Mouse (Mus musculus): ENCODE data around the gene Zfp790.
"Not testable (repeated sequence)": the region's sequence is repeated elsewhere in the genome, so short reads cannot be mapped to it uniquely, and the experiment has no call there.

Zfp790 gene

DNA sequence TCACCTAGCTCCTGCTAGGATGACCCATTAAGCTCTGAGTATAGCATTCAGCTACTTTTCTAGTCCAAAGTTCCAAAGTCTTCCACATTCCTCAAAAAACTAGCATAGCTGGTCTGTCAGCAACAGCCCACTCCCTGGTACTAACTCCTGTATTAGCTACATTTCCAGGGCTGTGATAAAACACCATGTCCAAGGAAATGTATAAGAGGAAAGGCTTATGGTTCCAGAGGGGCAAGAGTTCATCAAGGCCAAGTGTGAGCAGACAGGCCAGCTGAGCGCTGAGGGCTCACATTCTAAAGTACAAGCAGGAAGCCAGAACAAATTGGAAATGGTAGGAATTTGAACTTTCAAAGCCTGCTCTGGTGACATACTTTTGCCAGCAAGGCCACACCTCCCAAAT lies 26.2 kb downstream of the Zfp790 start:
- no peak for DNase-seq (ENCODE audit: low read depth, low spot score)

DNA sequence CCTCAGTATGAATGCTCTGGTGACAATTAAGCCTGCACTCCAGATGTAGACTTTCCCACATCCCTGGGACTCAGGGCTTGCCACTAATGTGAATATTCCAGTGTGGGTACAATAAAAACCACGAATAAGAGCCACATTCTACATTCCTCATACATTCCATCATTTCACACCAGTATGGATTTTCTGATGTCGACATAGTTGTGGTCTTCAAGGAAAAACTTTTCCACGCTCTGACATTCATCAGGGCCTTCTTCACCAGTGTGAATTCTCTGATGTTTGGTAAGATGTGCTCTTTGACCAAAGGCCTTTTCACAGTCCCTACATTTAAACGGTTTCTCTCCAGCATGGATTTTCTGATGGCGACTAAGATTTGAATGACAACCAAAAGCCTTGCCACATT lies 28.7 kb downstream of the Zfp790 start:
- DNase-seq (ENCODE audit: low read depth, low spot score) = no peak

DNA sequence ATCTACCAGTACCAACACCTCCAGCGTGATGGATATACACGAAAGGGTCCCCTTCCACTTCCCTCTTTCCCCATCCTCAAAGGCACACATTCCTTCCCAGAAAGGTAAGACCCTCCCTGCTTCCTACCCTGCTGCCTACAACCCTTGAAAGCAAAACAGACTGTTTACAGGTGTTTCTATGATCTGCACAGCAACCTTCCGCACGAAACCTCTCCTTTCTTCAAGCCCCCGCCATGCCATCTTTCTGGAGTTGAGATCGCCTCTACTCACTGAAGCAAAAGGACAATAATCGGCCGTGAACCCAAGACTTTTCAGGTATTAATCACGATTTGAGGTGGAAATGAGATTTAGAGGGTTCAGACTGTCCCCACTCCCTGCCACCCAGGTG lies 36.9 kb downstream of the Zfp790 start:
- no peak for DNase-seq (ENCODE audit: low read depth, low spot score)

DNA sequence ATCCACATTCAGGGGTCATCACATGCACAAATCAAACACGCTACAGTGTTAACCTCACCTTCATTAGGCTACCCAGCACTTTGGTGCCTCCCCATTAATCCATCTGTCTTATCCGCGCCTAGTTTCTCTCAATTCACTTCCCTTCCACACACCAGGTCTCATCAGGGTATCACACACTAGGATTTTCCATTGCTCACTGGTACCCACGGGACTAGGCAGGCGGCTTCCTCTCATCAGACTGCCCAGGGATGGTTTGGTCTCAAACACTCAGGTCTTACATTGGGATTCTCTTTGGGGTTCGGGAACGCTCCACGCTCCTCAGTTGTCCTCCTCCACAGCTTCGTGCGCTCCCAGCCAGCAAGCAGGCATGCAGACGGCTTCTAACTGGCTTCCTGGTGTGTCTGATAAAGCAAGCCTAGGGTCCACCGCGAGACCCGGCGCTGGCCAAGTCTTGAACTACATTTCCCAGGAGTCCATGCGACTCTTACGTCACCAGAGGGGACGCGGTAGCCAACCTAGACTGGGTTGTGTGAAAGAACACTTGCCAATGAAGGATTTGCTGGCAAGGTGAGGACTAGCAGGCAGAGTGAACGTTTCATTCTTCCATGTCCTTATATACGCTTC lies 37.4 kb downstream of the Zfp790 start, which contains the start of gene Zfp940:
TSS of gene Zfp940 (minus strand) at position 451 of the 624 bp plus-strand sequence.
- DNase-seq (ENCODE audit: low read depth, low spot score) = peak; percentile 69

DNA sequence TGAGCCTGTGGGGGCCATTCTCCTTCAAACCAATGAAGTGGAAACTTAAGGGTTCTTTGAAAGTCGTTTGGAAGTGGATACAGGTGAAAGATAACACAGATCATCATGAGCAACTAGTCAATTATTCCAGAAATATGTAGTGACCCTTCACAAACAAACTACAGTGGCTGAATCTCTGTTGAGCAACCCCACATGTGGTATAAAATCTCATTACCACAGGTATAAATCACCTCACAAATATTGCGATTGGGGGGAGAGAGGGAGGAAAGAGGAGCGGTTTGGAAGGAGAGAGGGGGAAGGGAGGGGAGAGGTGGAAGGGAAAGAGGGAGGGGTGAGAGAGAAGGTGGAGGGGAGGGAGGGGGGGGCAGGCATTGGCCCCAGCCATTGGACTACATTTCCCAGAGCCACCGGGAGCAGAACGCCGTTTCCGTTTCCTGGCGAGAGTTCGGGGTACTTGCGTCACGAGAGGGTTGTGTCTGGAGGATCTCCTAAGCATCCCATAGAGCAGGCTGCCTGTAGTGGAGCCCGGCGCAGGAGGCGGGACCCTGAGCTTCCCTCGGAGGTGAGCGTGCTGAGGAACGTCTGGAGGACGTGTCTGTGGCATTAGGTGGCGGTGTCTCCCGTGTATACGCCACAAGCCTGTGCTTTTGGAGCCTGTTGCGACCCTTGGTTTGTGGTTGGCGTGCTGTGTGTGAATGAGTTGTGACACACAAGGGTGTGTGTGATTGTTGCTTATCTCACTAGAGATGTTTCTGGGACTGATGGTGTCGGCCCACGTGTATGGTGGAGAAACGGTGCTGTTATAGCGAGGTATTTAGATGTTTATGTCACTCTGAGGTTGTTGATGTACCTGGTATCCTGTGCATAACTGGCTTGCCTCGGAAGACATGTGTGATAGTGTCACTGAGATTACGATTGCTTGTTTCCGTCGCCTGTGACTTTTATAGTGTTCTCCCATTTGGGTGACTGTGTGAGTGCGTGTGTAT lies 43.9 kb downstream of the Zfp790 start, which contains the start of gene Zfp420:
TSS of gene Zfp420 (plus strand) at position 448 of the 986 bp plus-strand sequence.
- DNase-seq (ENCODE audit: low read depth, low spot score) = peak; percentile 84

DNA sequence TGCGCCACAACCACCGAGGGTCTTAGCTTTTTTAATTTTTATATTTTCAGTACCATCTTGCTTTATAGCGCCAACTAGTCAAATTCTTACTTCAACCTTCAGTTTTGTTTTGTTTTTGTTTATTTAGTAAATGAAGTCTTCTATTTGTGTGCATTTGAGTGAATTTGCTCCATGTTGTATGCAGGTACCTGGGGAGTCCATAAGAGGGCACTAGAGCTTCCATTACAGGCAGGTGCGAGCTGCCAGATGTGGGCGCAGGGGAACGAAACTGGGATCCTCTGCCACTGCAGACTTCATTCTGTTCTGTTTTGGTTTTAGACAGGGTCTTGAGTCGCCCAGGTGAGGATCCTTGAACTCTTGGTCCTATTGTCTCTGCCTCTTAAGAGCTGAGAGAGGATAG lies 45.7 kb downstream of the Zfp790 start:
- no peak for DNase-seq (ENCODE audit: low read depth, low spot score)

GRCm38 (mm10) chr7:29874256-29874655 lies 58.3 kb downstream of the Zfp790 start:
- DNase-seq (ENCODE audit: low read depth, low spot score) = no peak

GRCm38 (mm10) chr7:29877561-29877960 lies 61.6 kb downstream of the Zfp790 start:
- DNase-seq (ENCODE audit: low read depth, low spot score) = not testable (repeated sequence)

DNA sequence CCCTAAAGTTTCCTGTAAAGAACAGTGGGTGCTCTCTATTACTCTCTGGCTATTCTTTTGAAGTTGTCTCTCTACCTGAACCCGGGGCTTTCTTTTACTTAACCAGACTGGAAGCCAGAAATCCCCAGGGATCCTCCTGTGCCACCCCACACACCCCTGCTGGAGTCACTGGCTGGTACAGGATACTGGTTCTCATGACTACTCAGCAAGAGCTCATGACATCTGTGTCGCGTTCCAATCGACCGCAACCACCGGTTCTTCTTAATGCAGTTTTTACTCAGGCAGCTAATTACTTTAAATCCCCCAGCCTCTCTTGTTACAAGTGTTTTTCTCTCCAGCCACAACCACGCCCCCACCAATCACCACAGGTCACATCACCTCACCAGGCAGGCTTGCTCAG lies 64.1 kb downstream of the Zfp790 start:
- DNase-seq (ENCODE audit: low read depth, low spot score) = no peak
